Mouse (Mus musculus): ENCODE measurements around the gene Galnt5.

DNA sequence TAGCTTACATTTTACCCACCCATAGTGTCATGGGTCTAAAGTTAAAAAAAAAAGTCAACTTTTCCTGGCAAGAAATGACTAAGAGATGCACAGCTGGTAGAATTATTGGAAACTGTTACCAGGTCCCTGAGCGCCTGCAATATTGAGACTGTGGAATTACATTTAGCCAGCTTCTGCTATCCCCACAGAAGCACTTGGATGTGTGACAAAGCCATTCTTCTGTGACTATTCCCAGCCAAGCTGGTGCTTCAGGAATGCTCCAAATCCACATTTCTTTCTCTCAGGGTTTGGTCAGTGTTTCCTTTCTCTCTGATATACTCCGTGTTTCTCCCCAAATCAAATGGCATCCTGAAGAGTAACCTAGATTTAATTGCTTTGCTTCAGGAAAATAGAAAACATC, 6.6 kb upstream of the Galnt5 start:
- no peak for TF ChIP-seq POLR2A (IDR thresholded peaks at IDR 0.05; ENCODE audit: control insufficient read depth, extremely low read depth, insufficient read depth, low read length, poor library complexity)
- no peak for TF ChIP-seq CTCF (IDR thresholded peaks at IDR 0.05; ENCODE audit: borderline replicate concordance, control insufficient read depth, extremely low read depth, insufficient read depth, low read length, poor library complexity)

Data from thymus, adult 2 months (tissue).